Mouse (Mus musculus): ENCODE results near the gene Gm49601.

Gm49601 gene

GRCm38 (mm10) chr16:18605705-18606104, 20.5 kb downstream of the Gm49601 start:
- DNase-seq (ENCODE audit: low spot score): no peak

GRCm38 (mm10) chr16:18604267-18604701, 21.9 kb downstream of the Gm49601 start:
- DNase-seq (ENCODE audit: low spot score): no peak

DNA sequence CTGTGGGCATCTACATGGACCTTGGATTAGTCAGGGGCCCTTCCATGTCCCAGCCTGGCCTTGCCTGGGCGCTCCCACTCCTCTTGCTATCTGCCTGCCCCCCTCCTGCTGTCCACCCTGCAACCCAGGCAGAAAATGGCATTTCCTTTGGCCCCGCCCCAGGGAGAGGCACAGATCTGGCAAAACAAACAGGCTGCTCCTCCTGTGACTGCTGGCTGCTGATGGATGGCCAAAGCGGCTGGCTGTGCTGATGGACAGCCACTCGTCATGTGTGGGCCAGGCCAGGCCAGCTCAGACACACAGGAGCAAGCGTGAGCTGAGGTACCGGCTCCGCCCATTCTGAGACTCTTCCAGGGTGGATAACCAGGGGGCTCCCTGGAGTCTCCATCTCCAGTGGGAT, 24.8 kb downstream of the Gm49601 start:
- no peak for DNase-seq (ENCODE audit: low spot score)

GRCm38 (mm10) chr16:18598006-18598405, 28.2 kb downstream of the Gm49601 start:
- no peak for DNase-seq (ENCODE audit: low spot score)

GRCm38 (mm10) chr16:18596255-18596654, 30.0 kb downstream of the Gm49601 start:
- no peak for DNase-seq (ENCODE audit: low spot score)

DNA sequence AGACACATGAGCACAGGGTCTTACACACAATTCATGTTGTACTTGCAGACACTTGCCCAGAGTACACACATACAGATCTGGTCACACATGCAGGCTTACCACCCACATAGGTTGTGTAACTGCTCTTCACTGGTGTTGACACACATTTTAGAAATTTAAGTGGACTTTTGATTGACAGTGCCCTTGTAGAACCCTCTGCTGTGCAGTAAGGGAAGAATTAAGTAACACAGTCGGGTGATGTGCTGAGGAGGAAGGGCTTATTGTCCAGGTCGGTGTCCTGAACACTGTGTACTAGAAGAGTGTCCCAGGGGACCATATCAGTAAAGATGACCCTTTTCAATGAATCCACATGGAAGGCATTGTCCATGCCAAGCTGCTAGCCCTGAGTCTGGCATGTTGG, 32.3 kb downstream of the Gm49601 start:
- DNase-seq (ENCODE audit: low spot score): no peak

GRCm38 (mm10) chr16:18591047-18592018, 34.9 kb downstream of the Gm49601 start:
- DNase-seq (ENCODE audit: low spot score): no peak

GRCm38 (mm10) chr16:18589804-18590790, 36.1 kb downstream of the Gm49601 start, which contains the start of gene Tbx1:
Gene Tbx1 (minus strand): TSS chr16:18590671.
- no peak for DNase-seq (ENCODE audit: low spot score)

DNA sequence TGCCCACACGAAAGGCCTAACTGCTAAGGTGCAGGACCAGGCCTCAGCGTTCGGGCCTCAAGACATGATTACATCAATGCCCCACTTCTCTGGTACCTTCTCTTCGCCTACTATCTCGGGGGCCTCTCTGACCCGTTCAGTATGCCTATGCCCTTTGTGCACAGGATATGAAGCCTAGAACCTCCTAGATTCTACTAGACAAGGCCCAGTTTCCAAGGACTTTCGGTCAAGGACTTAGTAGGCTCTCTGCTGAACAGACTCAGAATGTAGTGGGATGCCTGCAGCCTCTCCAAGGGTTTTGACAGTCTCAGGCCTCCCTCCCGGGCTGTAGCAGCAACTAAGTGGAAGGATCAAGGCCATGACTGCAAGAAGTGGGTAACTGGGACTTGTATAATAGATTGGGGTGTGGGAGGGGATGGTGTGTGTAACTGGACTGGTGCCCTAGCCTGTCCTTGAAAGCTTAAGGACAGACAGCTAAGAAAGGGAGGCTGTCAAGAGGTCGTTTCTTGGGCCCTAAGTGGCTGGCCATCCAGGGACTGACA, 37.1 kb downstream of the Gm49601 start:
- DNase-seq (ENCODE audit: low spot score): no peak

- DNase-seq (ENCODE audit: low spot score): no peak
These were observed 37.5 kb downstream of the Gm49601 start for GRCm38 (mm10) chr16:18588738-18589055.

GRCm38 (mm10) chr16:18587847-18588737, 38.1 kb downstream of the Gm49601 start:
- DNase-seq (ENCODE audit: low spot score): no peak

- no peak for DNase-seq (ENCODE audit: low spot score)
These were observed 39.2 kb downstream of the Gm49601 start for GRCm38 (mm10) chr16:18586906-18587546.

- DNase-seq (ENCODE audit: low spot score): no peak
These were observed 39.9 kb downstream of the Gm49601 start for GRCm38 (mm10) chr16:18586076-18586905.

- DNase-seq (ENCODE audit: low spot score): no peak
These were observed 40.6 kb downstream of the Gm49601 start for GRCm38 (mm10) chr16:18585676-18586075.

DNA sequence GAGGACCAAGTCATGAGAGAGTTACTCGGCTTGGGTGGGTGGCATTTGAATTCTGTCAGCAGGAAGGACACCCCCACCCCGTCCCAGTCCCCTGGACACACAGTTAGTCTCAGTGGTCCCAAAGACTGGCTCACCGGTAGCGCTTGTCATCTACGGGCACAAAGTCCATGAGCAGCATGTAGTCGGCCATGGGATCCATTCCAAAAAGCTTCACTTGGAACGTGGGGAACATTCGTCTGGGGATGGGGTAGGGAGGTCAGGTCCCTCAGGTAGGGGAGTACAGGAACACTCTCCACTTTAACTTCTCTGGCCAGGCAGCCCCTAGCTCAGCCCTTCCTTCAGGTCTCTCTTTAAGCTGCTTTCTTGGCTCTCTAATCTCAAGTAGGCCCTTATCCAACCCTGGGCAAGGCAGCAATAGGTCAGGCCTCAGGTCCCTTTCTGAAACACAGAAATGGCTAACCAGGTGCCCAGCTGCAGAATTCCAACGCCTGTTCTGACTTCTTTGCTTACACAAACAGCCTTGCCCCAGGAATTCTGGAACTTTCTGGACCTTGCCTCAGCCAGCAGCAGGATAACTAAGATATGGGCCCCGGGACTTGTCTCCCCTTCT, 41.2 kb downstream of the Gm49601 start:
- DNase-seq (ENCODE audit: low spot score): no peak

DNA sequence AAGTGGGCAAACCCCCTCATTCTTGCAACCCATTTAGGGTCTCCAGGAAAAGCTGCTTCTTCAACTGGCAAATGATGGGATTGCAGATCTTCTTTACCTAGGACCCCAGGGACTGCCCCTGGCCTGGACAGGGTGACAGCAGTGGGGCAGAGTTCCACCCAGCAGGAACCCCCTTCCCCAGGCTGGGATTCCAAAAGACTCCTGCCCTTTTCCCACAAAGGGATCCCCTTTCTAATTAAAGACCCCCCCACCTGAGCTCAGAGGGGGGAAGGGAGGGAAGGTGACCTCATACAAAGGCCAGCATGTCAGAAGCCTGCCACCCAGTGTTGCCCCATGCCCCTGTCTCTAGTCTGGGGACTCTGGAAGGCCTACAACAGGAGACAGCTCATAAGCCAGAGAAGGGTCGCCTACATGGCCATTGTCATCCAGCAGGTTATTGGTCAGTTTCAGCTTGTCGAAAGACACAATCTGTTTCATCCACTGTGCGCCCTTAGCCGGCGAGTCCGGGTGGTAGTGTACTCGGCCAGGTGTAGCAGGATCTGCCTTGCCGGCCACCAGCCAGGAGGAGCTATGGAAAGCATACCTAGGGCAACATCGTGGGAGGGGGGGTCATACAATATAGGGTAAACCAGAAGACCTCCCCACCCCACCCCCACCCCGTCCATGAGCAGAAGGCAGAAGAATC, 42.4 kb downstream of the Gm49601 start:
- DNase-seq (ENCODE audit: low spot score): no peak

GRCm38 (mm10) chr16:18583169-18583568, 43.1 kb downstream of the Gm49601 start:
- DNase-seq (ENCODE audit: low spot score): no peak

- DNase-seq (ENCODE audit: low spot score): no peak
These were observed 43.6 kb downstream of the Gm49601 start for GRCm38 (mm10) chr16:18582426-18583148.

Data from ovary, postnatal 36 days (tissue).